Mouse (Mus musculus): ENCODE results near the gene Hus1b.
A peak's percentile ranks its signal among the peaks of the same experiment; 100 is the strongest.

Hus1b gene

GRCm38 (mm10) chr13:30947540-30947939, at the start of gene Hus1b:
Gene Hus1b, minus strand, starts transcription at chr13:30947759.
- DNase-seq = no peak

- no peak for DNase-seq
Measured at GRCm38 (mm10) chr13:30994249-30994858, 46.8 kb upstream of the Hus1b start.

- peak; percentile 38 for DNase-seq
Measured at GRCm38 (mm10) chr13:30993819-30994218, 46.3 kb upstream of the Hus1b start.

- no peak for DNase-seq
Measured at GRCm38 (mm10) chr13:30990233-30990632, 42.7 kb upstream of the Hus1b start.

- DNase-seq = no peak
Measured at GRCm38 (mm10) chr13:30989710-30990109, 42.2 kb upstream of the Hus1b start.

- DNase-seq = no peak
Measured at GRCm38 (mm10) chr13:30987686-30988085, 40.1 kb upstream of the Hus1b start.

GRCm38 (mm10) chr13:30986934-30987455, 39.4 kb upstream of the Hus1b start:
- no peak for DNase-seq

GRCm38 (mm10) chr13:30985598-30986466, 38.3 kb upstream of the Hus1b start:
- DNase-seq = peak; percentile 53

GRCm38 (mm10) chr13:30985275-30985597, 37.7 kb upstream of the Hus1b start:
- no peak for DNase-seq

- peak; percentile 42 for DNase-seq
Measured at GRCm38 (mm10) chr13:30981666-30982065, 34.1 kb upstream of the Hus1b start.

GRCm38 (mm10) chr13:30978224-30978623, 30.7 kb upstream of the Hus1b start:
- DNase-seq = no peak

- DNase-seq = no peak
Measured at GRCm38 (mm10) chr13:30976536-30977084, 29.1 kb upstream of the Hus1b start.

- DNase-seq = no peak
Measured at GRCm38 (mm10) chr13:30974247-30974630, 26.7 kb upstream of the Hus1b start.

- peak; percentile 88 for DNase-seq
Measured at GRCm38 (mm10) chr13:30973501-30974246, 26.1 kb upstream of the Hus1b start, which contains the start of the genes Exoc2 and Gm5447. Gene Exoc2, minus strand, starts transcription at chr13:30974093. Gene Gm5447, plus strand, starts transcription at chr13:30974204.

GRCm38 (mm10) chr13:30972102-30972501, 24.5 kb upstream of the Hus1b start:
- DNase-seq = no peak

- DNase-seq = no peak
Measured at GRCm38 (mm10) chr13:30971047-30971446, 23.5 kb upstream of the Hus1b start.

- no peak for DNase-seq
Measured at GRCm38 (mm10) chr13:30968311-30968710, 20.8 kb upstream of the Hus1b start.

- no peak for DNase-seq
Measured at GRCm38 (mm10) chr13:30966507-30966911, 18.9 kb upstream of the Hus1b start.

GRCm38 (mm10) chr13:30961932-30962331, 14.4 kb upstream of the Hus1b start:
- no peak for DNase-seq

GRCm38 (mm10) chr13:30960714-30961113, 13.2 kb upstream of the Hus1b start:
- DNase-seq = no peak

GRCm38 (mm10) chr13:30953580-30953979, 6.0 kb upstream of the Hus1b start:
- DNase-seq = no peak

GRCm38 (mm10) chr13:30952044-30952443, 4.5 kb upstream of the Hus1b start:
- no peak for DNase-seq

GRCm38 (mm10) chr13:30949181-30949580, 1.6 kb upstream of the Hus1b start:
- DNase-seq = no peak
